Mouse (Mus musculus) adrenal gland (tissue): Measurements from ENCODE around the gene Snai3.

Experiments
- intact Hi-C: fragments of 180-260 bp; cut with DNase I; formaldehyde crosslinking; loops from one replicate; pipeline ENCODE4 v1.15.1; 2025
- microRNA-seq, 2 experiments: library from miRNA; unstranded; fragments of <30 nt; microRNA quantifications; one replicate each; pipeline ENCODE4; 2019

The Snai3 gene

GRCm38 (mm10) chr8:122432443-122433268, 27.9 kb downstream of the Snai3 start, which contains the start of gene Cyba:
TSS of gene Cyba (minus strand) at chr8:122432930.
- intact Hi-C loops = no loop called here

DNA sequence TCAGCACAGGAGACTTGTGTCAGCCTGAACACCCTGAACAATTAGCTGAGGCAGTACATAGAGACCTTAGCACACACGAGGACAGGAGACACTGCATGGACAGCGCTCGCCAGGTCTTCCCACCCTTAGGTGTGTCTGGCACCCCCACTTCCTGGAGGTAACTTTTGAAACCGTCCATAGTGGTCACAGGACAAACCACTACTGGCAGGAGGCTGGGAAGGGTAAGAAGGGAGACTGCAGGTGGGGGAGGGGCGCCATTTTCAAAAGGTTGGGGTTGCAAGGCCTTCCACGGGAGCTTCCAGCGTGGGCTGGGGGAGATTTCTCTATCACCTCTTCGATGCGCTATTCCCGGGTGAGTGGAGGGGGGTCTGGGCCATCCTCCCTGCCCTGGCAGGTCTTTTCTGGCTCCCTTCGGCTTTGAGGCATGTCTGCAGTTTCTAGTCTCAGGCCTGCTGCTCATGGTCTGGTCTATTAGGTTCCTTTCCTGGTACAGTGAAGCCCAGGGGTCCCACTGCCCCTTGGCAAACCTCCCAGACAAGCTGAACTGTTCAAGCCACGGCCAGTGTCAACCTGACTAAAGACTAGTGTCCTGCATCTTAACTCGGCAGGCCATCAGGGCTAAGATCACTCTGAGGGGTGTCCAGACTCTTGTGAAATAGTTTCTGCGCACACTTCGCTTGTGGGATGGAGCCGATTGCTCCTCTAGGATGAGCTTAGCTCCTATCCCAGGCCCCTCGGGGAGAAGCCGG, 28.7 kb downstream of the Snai3 start:
- intact Hi-C loops = no loop called here

DNA sequence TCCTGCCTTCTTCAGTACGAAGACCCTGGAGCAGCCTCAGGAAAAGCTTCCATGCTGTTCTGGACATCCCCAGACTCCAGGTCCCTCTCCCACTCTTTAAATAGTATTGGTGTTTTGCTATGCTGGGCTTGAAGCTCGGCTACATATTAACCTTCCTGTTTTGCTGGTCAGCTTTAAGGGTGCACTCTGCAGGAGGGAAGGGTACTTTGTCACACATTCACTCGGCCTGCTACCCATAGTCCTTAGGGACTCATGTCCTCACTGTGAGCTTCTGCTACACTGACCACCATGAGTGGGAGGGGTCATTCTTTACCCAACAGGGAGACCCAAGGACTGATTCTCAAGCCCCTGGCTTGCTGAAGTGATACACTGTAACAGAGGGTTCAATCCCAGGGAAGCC, 29.9 kb downstream of the Snai3 start:
- intact Hi-C loops = no loop called here

DNA sequence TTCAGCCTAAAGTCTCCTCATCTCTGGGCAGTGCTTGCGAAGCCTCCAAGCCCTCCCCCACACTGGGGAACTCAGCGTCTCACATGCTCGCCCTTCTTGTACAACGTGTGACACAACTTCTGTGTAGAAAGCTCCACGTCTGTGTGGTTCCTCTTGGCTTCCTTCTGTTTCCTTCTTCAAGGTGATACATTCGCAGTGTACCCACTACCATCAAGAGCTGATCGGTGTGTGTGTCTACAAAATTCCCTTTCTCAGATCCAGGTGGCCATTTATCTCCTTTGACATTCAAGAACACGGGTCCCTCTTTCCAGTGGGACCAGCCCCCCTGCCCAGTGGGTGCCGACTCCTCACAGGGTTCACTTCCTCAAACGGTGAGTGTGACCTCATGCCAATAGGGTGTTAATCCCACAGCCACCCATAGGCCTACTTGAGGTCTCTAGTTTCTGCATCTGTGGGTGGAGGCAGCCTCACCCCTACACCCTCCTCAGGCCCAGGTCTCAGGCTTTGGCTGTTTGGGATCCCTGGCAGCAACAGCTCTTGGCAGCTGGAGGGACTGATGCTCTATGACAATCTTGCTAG, 30.4 kb downstream of the Snai3 start:
- intact Hi-C loops = no loop called here

- intact Hi-C loops = no loop called here
These were observed 32.4 kb downstream of the Snai3 start for GRCm38 (mm10) chr8:122428163-122428562.

DNA sequence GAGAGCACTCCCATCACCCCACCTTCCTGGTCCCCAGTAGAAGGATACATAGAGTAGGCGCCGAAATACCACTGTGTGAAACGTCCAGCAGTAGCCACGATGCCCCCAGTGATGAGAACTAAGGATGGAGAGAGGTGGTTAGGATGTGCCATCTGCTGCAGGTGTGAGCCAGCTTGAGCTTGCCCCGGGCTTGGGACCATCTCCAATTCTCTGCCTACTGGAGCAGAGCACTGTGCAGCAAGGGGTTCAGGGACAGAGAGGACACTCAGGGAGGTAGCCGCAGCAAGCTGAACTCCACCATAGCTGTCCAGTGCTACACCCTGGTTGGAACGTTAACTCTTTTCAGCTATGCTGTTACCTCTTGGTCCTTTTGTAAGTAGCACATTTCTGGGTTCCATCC, 32.9 kb downstream of the Snai3 start:
- intact Hi-C loops = no loop called here

GRCm38 (mm10) chr8:122426145-122426544, 34.4 kb downstream of the Snai3 start:
- intact Hi-C loops = no loop called here

DNA sequence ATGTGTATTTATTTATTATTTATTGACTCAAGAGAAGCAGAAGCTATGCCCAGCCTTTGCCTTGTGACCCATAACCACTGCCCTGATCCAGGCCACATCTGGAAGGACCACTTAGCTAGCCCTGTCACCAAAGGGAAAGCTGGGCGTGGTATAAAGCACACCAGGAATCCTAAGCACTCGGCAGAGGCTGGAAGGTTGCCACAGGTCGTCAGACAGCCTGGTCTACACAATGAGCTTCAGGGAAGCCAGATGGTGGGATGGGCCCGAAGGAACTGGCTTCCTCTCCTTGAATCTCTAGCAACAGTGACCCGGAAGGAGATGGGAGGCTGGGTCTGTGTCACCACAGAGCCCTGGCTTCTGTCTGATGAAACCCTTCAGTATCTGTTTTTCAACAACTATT, 36.9 kb downstream of the Snai3 start:
- intact Hi-C loops = no loop called here

DNA sequence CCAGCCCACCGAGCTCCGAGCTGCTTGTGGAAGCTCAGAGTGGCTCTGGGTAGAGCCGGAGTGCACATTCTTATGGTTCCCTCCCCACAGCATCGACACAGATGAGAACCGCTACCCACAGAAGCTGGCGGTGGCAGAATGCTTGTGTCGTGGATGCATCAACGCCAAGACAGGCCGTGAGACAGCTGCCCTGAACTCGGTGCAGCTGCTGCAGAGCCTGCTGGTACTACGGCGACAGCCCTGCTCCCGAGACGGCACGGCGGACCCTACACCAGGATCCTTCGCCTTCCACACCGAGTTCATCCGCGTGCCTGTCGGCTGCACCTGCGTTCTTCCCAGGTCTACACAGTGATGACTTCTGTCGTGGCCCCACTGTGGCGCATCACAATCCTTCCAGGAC, 37.3 kb downstream of the Snai3 start:
- intact Hi-C loops = no loop called here

DNA sequence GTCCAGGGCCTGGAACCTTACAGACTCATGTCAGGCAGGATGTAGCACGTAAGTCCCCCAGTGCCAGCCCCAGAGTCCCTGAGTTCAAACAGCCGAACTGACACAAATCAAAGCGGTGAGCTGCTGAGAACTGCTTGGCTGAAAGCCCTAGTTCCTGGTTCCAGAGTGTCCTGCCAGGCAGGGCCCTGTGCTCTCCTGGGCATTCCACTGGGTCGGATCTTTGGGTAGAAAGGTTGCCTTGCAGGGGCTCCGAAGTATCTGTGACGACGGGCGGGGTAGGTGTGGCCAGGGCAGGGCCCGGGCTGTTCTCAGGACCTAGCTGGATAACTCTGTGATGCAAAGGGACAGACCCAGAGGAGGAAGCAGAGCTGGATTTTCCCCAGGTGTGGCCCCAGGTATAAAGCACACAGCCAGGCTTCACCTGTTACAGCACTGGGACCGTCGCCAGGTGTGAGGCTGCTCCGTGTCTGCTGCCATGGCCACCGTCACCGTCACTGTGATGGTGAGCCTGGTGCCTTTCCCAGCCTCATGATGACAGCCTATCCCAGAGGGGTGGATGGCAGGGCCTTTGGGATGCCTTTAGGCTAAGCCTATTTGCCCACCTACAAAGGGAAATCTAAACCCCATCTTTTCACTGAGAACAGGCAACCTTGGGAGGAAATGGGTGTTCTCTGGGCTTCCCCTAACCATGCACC, 39.0 kb downstream of the Snai3 start, which contains the start of gene Il17c:
Il17c (plus strand) TSS at position 645 of the 695 bp plus-strand sequence.
- intact Hi-C loops = no loop called here

GRCm38 (mm10) chr8:122419881-122420555, 40.5 kb downstream of the Snai3 start:
- intact Hi-C loops = no loop called here

- intact Hi-C loops = no loop called here
These were observed 45.0 kb downstream of the Snai3 start for GRCm38 (mm10) chr8:122415554-122415953.

DNA sequence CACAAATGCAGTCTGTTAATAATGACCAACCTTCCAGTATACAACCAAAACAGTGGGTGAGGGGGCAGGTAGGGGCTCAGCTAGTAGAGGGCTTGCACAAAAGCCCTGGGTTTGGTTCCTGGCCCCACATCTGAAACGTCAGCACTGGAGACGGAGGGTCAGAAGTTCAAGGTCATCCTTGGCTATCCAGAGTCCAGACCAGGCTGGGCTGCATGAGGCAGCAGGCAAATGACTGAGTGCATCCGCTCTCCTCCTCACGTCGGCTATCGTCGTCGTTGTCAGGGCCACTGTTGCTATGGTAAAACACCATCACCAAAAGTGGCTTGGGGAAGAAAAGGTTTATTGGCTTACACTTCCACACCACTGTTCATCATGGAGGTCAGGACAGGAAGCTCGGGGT, 46.2 kb downstream of the Snai3 start:
- intact Hi-C loops = no loop called here

- intact Hi-C loops = no loop called here
These were observed 52.9 kb downstream of the Snai3 start for GRCm38 (mm10) chr8:122407678-122408077.

- intact Hi-C loops = no loop called here
These were observed 55.3 kb downstream of the Snai3 start for GRCm38 (mm10) chr8:122405146-122405805.

Small RNA genes within 50 kb of the gene (microRNA-seq; reads per million reads assigned to microRNA genes)
- gene Gm24366 = 0 reads per million in 2 experiments
